8 mouse cellular contexts compared by ENCODE assay signal in the genomic region with DNA sequence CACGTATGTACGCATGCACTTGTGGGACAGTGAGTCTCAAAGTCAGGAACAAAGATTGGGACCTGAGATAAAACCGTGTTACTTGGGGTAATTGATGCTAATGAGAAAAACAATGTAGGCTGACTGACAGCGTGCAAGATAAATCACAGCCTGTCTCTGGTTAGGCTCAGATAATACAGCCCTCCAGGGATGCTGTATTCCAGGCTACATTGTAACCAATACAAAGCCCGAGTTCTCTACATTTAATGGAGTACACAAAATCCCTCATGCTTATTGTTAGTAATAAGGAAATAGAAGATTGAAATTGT. TPM values are rescaled to one million over a fixed set of nuclear protein-coding genes. Genes with fewer than 3 reads are reported as not detected.
DNase-seq lines count a peak whose midpoint lies in the region; ATAC-seq lines count a peak whose summit lies in the region.

No protein-coding gene starts in this region.

- H3K4me2 ChIP-seq in kidney, embryonic 14.5 days (replicated peaks; ENCODE audit: low read depth, low read length) = peak overlapping the region; percentile 65
- peak overlapping the region; percentile 93 for H3K4me2 ChIP-seq in hindbrain, embryonic 16.5 days (ENCODE audit: low read length)
- peak overlapping the region; percentile 96 for H3K4me2 ChIP-seq in midbrain, embryonic 16.5 days (ENCODE audit: low read length)

- no peaks in the 10 kb centered on the region for H3K9me3 ChIP-seq in kidney, embryonic 14.5 days (ENCODE audit: control insufficient read depth, low read length)
- no peaks in the 10 kb centered on the region for H3K9me3 ChIP-seq in embryonic facial prominence, embryonic 10.5 days
- no peaks in the 10 kb centered on the region for H3K9me3 ChIP-seq in hindbrain, embryonic 16.5 days (ENCODE audit: control insufficient read depth, low read length)
- no peaks in the 10 kb centered on the region for H3K9me3 ChIP-seq in midbrain, embryonic 16.5 days (replicated peaks; ENCODE audit: control insufficient read depth, low read length, poor library complexity, severe bottlenecking)

- H3K27me3 ChIP-seq in kidney, embryonic 14.5 days (ENCODE audit: control insufficient read depth, insufficient read depth, low read length) = no peaks in the 10 kb centered on the region
- H3K27me3 ChIP-seq in embryonic facial prominence, embryonic 10.5 days (replicated peaks; ENCODE audit: low read depth, poor library complexity, severe bottlenecking) = no peaks in the 10 kb centered on the region
- no peaks in the 10 kb centered on the region for H3K27me3 ChIP-seq in hindbrain, embryonic 16.5 days (replicated peaks; ENCODE audit: control insufficient read depth, insufficient read depth, low read length)
- H3K27me3 ChIP-seq in midbrain, embryonic 16.5 days (ENCODE audit: control insufficient read depth, insufficient read depth, low read depth, low read length) = no peaks in the 10 kb centered on the region

- WGBS in kidney, embryonic 14.5 days = 42% methylated on average over 5 of the region's 5 CpGs
- 51% methylated on average over 5 of the region's 5 CpGs for WGBS in embryonic facial prominence, embryonic 10.5 days
- WGBS in hindbrain, embryonic 16.5 days = 24% methylated on average over 5 of the region's 5 CpGs
- 34% methylated on average over 5 of the region's 5 CpGs for WGBS in midbrain, embryonic 16.5 days

- H3K9ac ChIP-seq in kidney, embryonic 14.5 days (ENCODE audit: low read depth, low read length) = peak overlapping the region; percentile 95; the same call in 1 of the 2 replicates
- peak overlapping the region; percentile 96 for H3K9ac ChIP-seq in hindbrain, embryonic 16.5 days (ENCODE audit: low read depth, low read length)
- no peak overlapping the region for H3K9ac ChIP-seq in midbrain, embryonic 16.5 days (ENCODE audit: low read depth, low read length)

- no peak for DNase-seq in kidney, adult 8-10 months
- no peak for DNase-seq in embryonic facial prominence, embryonic 10.5 days (ENCODE audit: low spot score)
- DNase-seq in right cerebral cortex, postnatal 25 days = no peak
- DNase-seq in cerebellum, adult 9-10 months = no peak

- H3K36me3 ChIP-seq in kidney, embryonic 14.5 days (ENCODE audit: control insufficient read depth, insufficient read depth, low read length) = no peaks in the 10 kb centered on the region
- 0 out of 2 replicates have a peak, but pooled peaks cover 5% of the 10 kb centered on the region for H3K36me3 ChIP-seq in embryonic facial prominence, embryonic 10.5 days (replicated peaks)
- no peaks in the 10 kb centered on the region for H3K36me3 ChIP-seq in hindbrain, embryonic 16.5 days (ENCODE audit: control insufficient read depth, insufficient read depth, low read length)
- no peaks in the 10 kb centered on the region for H3K36me3 ChIP-seq in midbrain, embryonic 16.5 days (ENCODE audit: control insufficient read depth, insufficient read depth, low read length)

- H3K4me1 ChIP-seq in kidney, embryonic 14.5 days (ENCODE audit: control insufficient read depth, insufficient read depth, low read length) = peaks cover 14% of the 10 kb centered on the region; the same call in 1 of the 2 replicates
- peaks cover 22% of the 10 kb centered on the region for H3K4me1 ChIP-seq in embryonic facial prominence, embryonic 10.5 days
- peaks cover 12% of the 10 kb centered on the region for H3K4me1 ChIP-seq in hindbrain, embryonic 16.5 days (ENCODE audit: control insufficient read depth, insufficient read depth, low read depth, low read length)
- peaks cover 10% of the 10 kb centered on the region for H3K4me1 ChIP-seq in midbrain, embryonic 16.5 days (ENCODE audit: control insufficient read depth, insufficient read depth, low read length)

- H3K4me3 ChIP-seq in kidney, embryonic 14.5 days (ENCODE audit: low read length) = peak overlapping the region; percentile 93
- H3K4me3 ChIP-seq in embryonic facial prominence, embryonic 10.5 days = peak overlapping the region; percentile 96
- H3K4me3 ChIP-seq in hindbrain, embryonic 16.5 days (ENCODE audit: low read length) = peak overlapping the region; percentile 92
- H3K4me3 ChIP-seq in midbrain, embryonic 16.5 days (ENCODE audit: low read depth, low read length) = peak overlapping the region; percentile 84

- H3K27ac ChIP-seq in kidney, embryonic 14.5 days (ENCODE audit: low read depth, low read length) = no peak overlapping the region
- no peak overlapping the region; the same call in 1 of the 2 replicates for H3K27ac ChIP-seq in embryonic facial prominence, embryonic 10.5 days (replicated peaks)
- no peak overlapping the region for H3K27ac ChIP-seq in hindbrain, embryonic 16.5 days (ENCODE audit: low read depth, low read length)
- H3K27ac ChIP-seq in midbrain, embryonic 16.5 days (ENCODE audit: low read length) = no peak overlapping the region

- ATAC-seq in kidney, embryonic 14.5 days (ENCODE audit: low FRiP score, low TSS enrichment) = no peak
- ATAC-seq in hindbrain, embryonic 16.5 days = no peak
- ATAC-seq in midbrain, embryonic 16.5 days = no peak
- ATAC-seq in megakaryocyte-erythroid progenitor cell, adult 5-6 weeks (replicated peaks; ENCODE audit: low FRiP score, low TSS enrichment, poor library complexity, severe bottlenecking) = no peak

RNA-seq across cellular contexts. Expression of a gene that starts 1.2 kb away (rescaled TPM):
- 30.1 and 33.8 TPM in 2 replicates for polyA plus RNA-seq in kidney, embryonic 14.5 days (2014; fragmentation: Nextera tagmentation; extraction: Ambion mirVana)
- polyA plus RNA-seq in embryonic facial prominence, embryonic 10.5 days (2016; fragmentation: Nextera tagmentation; extraction: Ambion mirVana) = 21.3 and 22.2 TPM in 2 replicates
- polyA plus RNA-seq in hindbrain, embryonic 16.5 days (2015; fragmentation: Nextera tagmentation; extraction: Ambion mirVana) = 10.5 and 12.2 TPM in 2 replicates
- 12.9 and 13.7 TPM in 2 replicates for polyA plus RNA-seq in midbrain, embryonic 16.5 days (2015; fragmentation: Nextera tagmentation; extraction: Ambion mirVana)
- 8.9 and 10.7 TPM in 2 replicates for total RNA-seq in megakaryocyte-erythroid progenitor cell, adult 5-6 weeks (2014; fragmentation: Nextera tagmentation)
- 2.3 and 3.7 TPM in 2 replicates for total RNA-seq in megakaryocyte-erythroid progenitor cell, adult 5-6 weeks (2017)
